11 mouse cellular contexts compared by ENCODE assay signal in the genomic region with DNA sequence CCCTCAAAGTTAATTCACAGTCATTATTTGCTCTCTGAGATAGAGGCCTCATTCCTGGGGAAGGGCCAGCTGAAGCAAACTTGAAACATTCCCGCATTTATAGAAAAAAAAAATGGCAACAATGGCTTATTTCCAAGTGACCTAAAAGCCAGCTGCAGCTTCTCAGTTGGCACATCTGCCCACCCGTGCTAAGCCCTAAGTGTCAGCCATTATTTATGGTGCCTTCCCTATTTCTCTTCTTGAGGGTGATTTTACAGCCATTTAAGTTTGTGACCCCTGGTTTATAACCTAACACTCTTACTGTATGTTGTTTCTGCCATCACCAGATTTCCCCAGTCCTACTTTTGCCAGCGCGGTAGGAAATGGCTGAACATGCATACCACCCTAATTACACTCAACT. TPM values are rescaled to one million over a fixed set of nuclear protein-coding genes. Genes with fewer than 3 reads are reported as not detected.
A peak's percentile ranks its signal among the peaks of the same experiment; 100 is the strongest.
DNase-seq lines count a peak whose midpoint lies in the region; ATAC-seq and TF ChIP-seq lines count a peak whose summit lies in the region.
"Had no signal": no experiment of that assay in that cellular context is flagged by ENCODE, and none has a peak within 500 bp of the region (broad histone marks: within the 10 kb centered on the region; RNA-seq: fewer than 3 reads in every experiment).

No protein-coding gene starts in this region.

- TF ChIP-seq CTCF in stomach, postnatal 0 days (IDR thresholded peaks at IDR 0.05; ENCODE audit: low read depth), result no peak

- peak overlapping the region; percentile 70; the same call in 1 of the 2 replicates for H3K9ac ChIP-seq in heart, embryonic 12.5 days
- no peak overlapping the region for H3K9ac ChIP-seq in midbrain, embryonic 13.5 days (replicated peaks)
- peak overlapping the region; percentile 77; the same call in 1 of the 2 replicates for H3K9ac ChIP-seq in liver, embryonic 12.5 days
- no peak overlapping the region for H3K9ac ChIP-seq in stomach, postnatal 0 days (ENCODE audit: low read length)

- peaks cover 11% of the 10 kb centered on the region for H3K4me1 ChIP-seq in heart, embryonic 12.5 days (replicated peaks)
- peaks cover 14% of the 10 kb centered on the region; the same call in 1 of the 2 replicates for H3K4me1 ChIP-seq in midbrain, embryonic 13.5 days (replicated peaks)
- peaks cover 16% of the 10 kb centered on the region for H3K4me1 ChIP-seq in midbrain, embryonic 10.5 days
- H3K4me1 ChIP-seq in liver, embryonic 12.5 days, result peaks cover 54% of the 10 kb centered on the region
- H3K4me1 ChIP-seq in stomach, postnatal 0 days (replicated peaks; ENCODE audit: control insufficient read depth, insufficient read depth), result 0 out of 2 replicates have a peak, but pooled peaks cover 3% of the 10 kb centered on the region

- no peaks in the 10 kb centered on the region for H3K36me3 ChIP-seq in heart, embryonic 12.5 days
- no peaks in the 10 kb centered on the region for H3K36me3 ChIP-seq in midbrain, embryonic 13.5 days
- H3K36me3 ChIP-seq in midbrain, embryonic 10.5 days, result no peaks in the 10 kb centered on the region
- H3K36me3 ChIP-seq in liver, embryonic 12.5 days, result no peaks in the 10 kb centered on the region
- H3K36me3 ChIP-seq in stomach, postnatal 0 days (ENCODE audit: control insufficient read depth, insufficient read depth, low read length), result no peaks in the 10 kb centered on the region

- DNase-seq in heart, postnatal 25 days (ENCODE audit: low spot score), result no peak
- no peak for DNase-seq in midbrain, embryonic 10.5 days (ENCODE audit: low spot score)
- no peak for DNase-seq in stomach, postnatal 0 days (ENCODE audit: low spot score)
- DNase-seq in urinary bladder, adult 18-20 months (ENCODE audit: low spot score in 2 of 2), result no peak
- no peak for DNase-seq in cerebellum, postnatal 14 days
- DNase-seq: gastrocnemius, postnatal 14 days; kidney, postnatal 25 days; thymus, adult 2 months had no signal

- no peaks in the 10 kb centered on the region for H3K27me3 ChIP-seq in heart, embryonic 12.5 days (replicated peaks)
- 0 out of 2 replicates have a peak, but pooled peaks cover 3% of the 10 kb centered on the region for H3K27me3 ChIP-seq in midbrain, embryonic 13.5 days
- peaks cover 28% of the 10 kb centered on the region for H3K27me3 ChIP-seq in midbrain, embryonic 10.5 days (ENCODE audit: low read depth, poor library complexity, severe bottlenecking)
- H3K27me3 ChIP-seq in liver, embryonic 12.5 days (replicated peaks), result 0 out of 2 replicates have a peak, but pooled peaks cover 4% of the 10 kb centered on the region
- H3K27me3 ChIP-seq in stomach, postnatal 0 days (ENCODE audit: control insufficient read depth, insufficient read depth, low read length), result no peaks in the 10 kb centered on the region

- peak overlapping the region; percentile 74 for H3K27ac ChIP-seq in heart, embryonic 12.5 days (ENCODE audit: poor library complexity, severe bottlenecking)
- H3K27ac ChIP-seq in midbrain, embryonic 13.5 days, result no peak overlapping the region
- no peak overlapping the region for H3K27ac ChIP-seq in midbrain, embryonic 10.5 days (replicated peaks)
- peak overlapping the region; percentile 74; the same call in 1 of the 2 replicates for H3K27ac ChIP-seq in liver, embryonic 12.5 days
- peak overlapping the region; percentile 45; the same call in 1 of the 2 replicates for H3K27ac ChIP-seq in stomach, postnatal 0 days (replicated peaks)

- H3K4me3 ChIP-seq in heart, embryonic 12.5 days, result peak overlapping the region; percentile 55
- H3K4me3 ChIP-seq in midbrain, embryonic 13.5 days (replicated peaks), result no peak overlapping the region
- no peak overlapping the region for H3K4me3 ChIP-seq in midbrain, embryonic 10.5 days
- H3K4me3 ChIP-seq in liver, embryonic 12.5 days, result no peak overlapping the region
- H3K4me3 ChIP-seq in stomach, postnatal 0 days (ENCODE audit: low read depth, low read length), result no peak overlapping the region

- intact Hi-C loops in heart, postnatal 25 days (cut with DNase I), result no loop called here

- H3K4me2 ChIP-seq in heart, embryonic 12.5 days, result peak overlapping the region; percentile 82
- H3K4me2 ChIP-seq in midbrain, embryonic 13.5 days (replicated peaks), result 0 out of 2 replicates have a peak overlapping the region, but pooled peaks have one; percentile 94
- H3K4me2 ChIP-seq in liver, embryonic 12.5 days, result peak overlapping the region; percentile 92
- H3K4me2 ChIP-seq in stomach, postnatal 0 days (replicated peaks; ENCODE audit: low read depth), result peak overlapping the region; percentile 91; the same call in 1 of the 2 replicates

- WGBS in heart, embryonic 12.5 days, result 61% methylated on average over 4 of the region's 4 CpGs
- 70% methylated on average over 4 of the region's 4 CpGs for WGBS in midbrain, embryonic 13.5 days
- WGBS in midbrain, embryonic 10.5 days, result 77% methylated on average over 4 of the region's 4 CpGs
- WGBS in liver, embryonic 12.5 days (ENCODE audit: insufficient replicate concordance), result 73% methylated on average over 4 of the region's 4 CpGs
- WGBS in stomach, postnatal 0 days, result 35% methylated on average over 4 of the region's 4 CpGs

- no peak for ATAC-seq in heart, embryonic 12.5 days (ENCODE audit: insufficient number of reproducible peaks, low FRiP score)
- no peak for ATAC-seq in midbrain, embryonic 13.5 days
- ATAC-seq in liver, embryonic 12.5 days, result no peak
- no peak for ATAC-seq in stomach, postnatal 0 days (ENCODE audit: low FRiP score, low TSS enrichment)

- no peak for TF ChIP-seq EP300 in stomach, postnatal 0 days (optimal IDR thresholded peaks at IDR 0.05)

- H3K9me3 ChIP-seq in heart, embryonic 12.5 days (replicated peaks), result no peaks in the 10 kb centered on the region
- no peaks in the 10 kb centered on the region for H3K9me3 ChIP-seq in midbrain, embryonic 13.5 days
- no peaks in the 10 kb centered on the region for H3K9me3 ChIP-seq in midbrain, embryonic 10.5 days (replicated peaks)
- no peaks in the 10 kb centered on the region for H3K9me3 ChIP-seq in liver, embryonic 12.5 days (replicated peaks)
- H3K9me3 ChIP-seq in stomach, postnatal 0 days (ENCODE audit: control insufficient read depth, low read length), result no peaks in the 10 kb centered on the region

RNA-seq across cellular contexts. Expression of a gene that starts 11.3 kb away (rescaled TPM):
- polyA plus RNA-seq in heart, embryonic 12.5 days (2016; fragmentation: Nextera tagmentation; extraction: Ambion mirVana), result 11.3 and 13.6 TPM in 2 replicates
- total RNA-seq in heart, postnatal 25 days (2021), result 10 to 100 TPM; 31.2 to 36.8 TPM
- polyA plus RNA-seq in midbrain, embryonic 13.5 days (2015; fragmentation: Nextera tagmentation; extraction: Ambion mirVana), result not detected in 2 replicates
- polyA plus RNA-seq in midbrain, embryonic 10.5 days (2016; fragmentation: Nextera tagmentation; extraction: Ambion mirVana), result 0.61 TPM in 1 of 2 replicates, not detected in the other
- polyA plus RNA-seq in liver, embryonic 12.5 days (2016; fragmentation: Nextera tagmentation; extraction: Ambion mirVana), result 0.52 and 0.85 TPM in 2 replicates
- polyA plus RNA-seq in stomach, postnatal 0 days (2015; fragmentation: Nextera tagmentation; extraction: Ambion mirVana), result 0.28 and 0.62 TPM in 2 replicates

Comparison
In these comparisons a context has a peak if more than half of its experiments do, and no peak if none do; other contexts are left out.
1. H3K27ac ChIP-seq: peak in heart, embryonic 12.5 days (single experiment), liver, embryonic 12.5 days (single experiment) and stomach, postnatal 0 days (single experiment); none in midbrain, embryonic 13.5 days (single experiment) and midbrain, embryonic 10.5 days (single experiment).
2. H3K9ac ChIP-seq: peak in heart, embryonic 12.5 days (single experiment) and liver, embryonic 12.5 days (single experiment); none in midbrain, embryonic 13.5 days (single experiment) and stomach, postnatal 0 days (single experiment).
3. Peak in every context shown above with its lines, with median percentiles within 50 percentile points of each other: H3K4me2 ChIP-seq.